Mouse (Mus musculus): ENCODE results near the gene Plod2. TPM values are rescaled to one million over a fixed set of nuclear protein-coding genes. Genes with fewer than 3 reads are reported as not detected.
A peak's percentile ranks its signal among the peaks of the same experiment; 100 is the strongest.

The Plod2 gene
- total RNA-seq (2021) = 1 to 10 TPM; 4.4 to 5.5 TPM
- long read RNA-seq, experiment 1, partial matches to known transcripts = 0 of 6 reads
- long read RNA-seq, experiment 1, other reads (novel, unspliced or antisense) = 1 of 6 reads
- long read RNA-seq, experiment 2, partial matches to known transcripts = 1 of 4 reads
- long read RNA-seq, experiment 2, other reads (novel, unspliced or antisense) = 1 of 4 reads

- H3K4me3 ChIP-seq = peak within 1 kb of the TSS; percentile 69
- peak within 1 kb of the TSS; percentile 66 for H3K27ac ChIP-seq
- intact Hi-C loops (cut with DNase I) = no loop called here
- peak; percentile 30 to 32 for DNase-seq (ENCODE audit: extremely low spot score in 1 of 2, low spot score in 2 of 2)
- TF ChIP-seq CTCF (IDR thresholded peaks at IDR 0.05) = no peak
Measured at GRCm38 (mm10) chr9:92541977-92542561, at the start of gene Plod2. Gene Plod2 (plus strand): TSS chr9:92542223.

GRCm38 (mm10) chr9:92499710-92500410, 42.2 kb upstream of the Plod2 start:
- intact Hi-C loops (cut with DNase I) = loop anchor here (1.0 to 10.0 kb wide), 3 partner anchors 111 to 575 kb away; no protein-coding TSS in a partner anchor
- DNase-seq (ENCODE audit: extremely low spot score in 1 of 2, low spot score in 2 of 2) = peak; percentile 73 to 88
- H3K4me3 ChIP-seq = no peak overlapping the region
- no peak overlapping the region for H3K27ac ChIP-seq
- TF ChIP-seq CTCF (IDR thresholded peaks at IDR 0.05) = peak; percentile 89

- no peak overlapping the region for H3K27ac ChIP-seq
- no peak for TF ChIP-seq CTCF (IDR thresholded peaks at IDR 0.05)
- no peak overlapping the region for H3K4me3 ChIP-seq
- intact Hi-C loops (cut with DNase I) = loop anchor here (10.0 kb wide), 1 partner anchor 571 kb away; no protein-coding TSS in a partner anchor
- no peak for DNase-seq (ENCODE audit: extremely low spot score in 1 of 2, low spot score in 2 of 2)
Measured at GRCm38 (mm10) chr9:92504256-92504655, 37.8 kb upstream of the Plod2 start.

- intact Hi-C loops (cut with DNase I) = loop anchor here (10.0 kb wide), 1 partner anchor 570 kb away; no protein-coding TSS in a partner anchor
- DNase-seq (ENCODE audit: extremely low spot score in 1 of 2, low spot score in 2 of 2) = no peak
- TF ChIP-seq CTCF (IDR thresholded peaks at IDR 0.05) = no peak
- Histone ChIP-seq H3K4me3 (no peak overlapping the region), H3K27ac (no peak overlapping the region)
Measured at GRCm38 (mm10) chr9:92504889-92505288, 37.1 kb upstream of the Plod2 start.

GRCm38 (mm10) chr9:92511696-92512095, 30.3 kb upstream of the Plod2 start:
- no peak for TF ChIP-seq CTCF (IDR thresholded peaks at IDR 0.05)
- Histone ChIP-seq H3K4me3 (no peak overlapping the region), H3K27ac (no peak overlapping the region)
- intact Hi-C loops (cut with DNase I) = no loop called here
- no peak for DNase-seq (ENCODE audit: extremely low spot score in 1 of 2, low spot score in 2 of 2)

GRCm38 (mm10) chr9:92517036-92517435, 25.0 kb upstream of the Plod2 start:
- DNase-seq (ENCODE audit: extremely low spot score in 1 of 2, low spot score in 2 of 2) = no peak
- intact Hi-C loops (cut with DNase I) = no loop called here

GRCm38 (mm10) chr9:92520751-92521150, 21.3 kb upstream of the Plod2 start:
- no peak overlapping the region for H3K4me3 ChIP-seq
- no peak overlapping the region for H3K27ac ChIP-seq
- no peak for DNase-seq (ENCODE audit: extremely low spot score in 1 of 2, low spot score in 2 of 2)
- TF ChIP-seq CTCF (IDR thresholded peaks at IDR 0.05) = no peak
- intact Hi-C loops (cut with DNase I) = no loop called here

More at GRCm38 (mm10) chr9:92517036-92517435, 25.0 kb upstream of the Plod2 start:
- TF ChIP-seq CTCF (IDR thresholded peaks at IDR 0.05) = no peak
- H3K4me3 ChIP-seq = no peak overlapping the region
- H3K27ac ChIP-seq = no peak overlapping the region

GRCm38 (mm10) chr9:92524506-92524905, 17.5 kb upstream of the Plod2 start:
- H3K4me3 ChIP-seq = no peak overlapping the region
- no peak for DNase-seq (ENCODE audit: extremely low spot score in 1 of 2, low spot score in 2 of 2)
- no peak for TF ChIP-seq CTCF (IDR thresholded peaks at IDR 0.05)
- H3K27ac ChIP-seq = no peak overlapping the region
- intact Hi-C loops (cut with DNase I) = no loop called here

GRCm38 (mm10) chr9:92530055-92530454, 12.0 kb upstream of the Plod2 start:
- no peak overlapping the region for H3K27ac ChIP-seq
- no peak overlapping the region for H3K4me3 ChIP-seq
- intact Hi-C loops (cut with DNase I) = no loop called here
- DNase-seq (ENCODE audit: extremely low spot score in 1 of 2, low spot score in 2 of 2) = no peak
- no peak for TF ChIP-seq CTCF (IDR thresholded peaks at IDR 0.05)

GRCm38 (mm10) chr9:92537735-92538134, 4.3 kb upstream of the Plod2 start:
- TF ChIP-seq CTCF (IDR thresholded peaks at IDR 0.05) = no peak
- intact Hi-C loops (cut with DNase I) = no loop called here
- H3K27ac ChIP-seq = no peak overlapping the region
- DNase-seq (ENCODE audit: extremely low spot score in 1 of 2, low spot score in 2 of 2) = no peak
- H3K4me3 ChIP-seq = no peak overlapping the region

- DNase-seq (ENCODE audit: extremely low spot score in 1 of 2, low spot score in 2 of 2) = no peak
- no peak for TF ChIP-seq CTCF (IDR thresholded peaks at IDR 0.05)
- Histone ChIP-seq H3K4me3 (no peak overlapping the region), H3K27ac (no peak overlapping the region)
- intact Hi-C loops (cut with DNase I) = no loop called here
Measured at GRCm38 (mm10) chr9:92538216-92538615, 3.8 kb upstream of the Plod2 start.

All from left cerebral cortex, adult 2 months (tissue).